Mouse (Mus musculus): ENCODE measurements at regions not wholly inside any gene's neighbourhood (a gene's known extent, or its start where the extent isn't known, plus 50 kb on each side); places are given as distances from the start of the nearest gene placed in this dataset.

GRCm38 (mm10) chr4:12773201-12773600 is 601.4 kb upstream of the Fam92a start:
- DNase-seq (ENCODE audit: low read depth, low spot score), result no peak
- 74% methylated on average over 7 of the region's 7 CpGs for WGBS

- DNase-seq (ENCODE audit: low read depth, low spot score), result no peak
- WGBS, result 89% methylated on average over 5 of the region's 5 CpGs
Observed at GRCm38 (mm10) chr4:12770131-12770780, 598.4 kb upstream of the Fam92a start.

GRCm38 (mm10) chr4:12769092-12769491 is 597.3 kb upstream of the Fam92a start:
- DNase-seq (ENCODE audit: low read depth, low spot score), result no peak

GRCm38 (mm10) chr4:12766763-12767162 is 594.9 kb upstream of the Fam92a start:
- DNase-seq (ENCODE audit: low read depth, low spot score), result no peak
- 9% methylated on average over 1 of the region's 1 CpGs for WGBS

DNA sequence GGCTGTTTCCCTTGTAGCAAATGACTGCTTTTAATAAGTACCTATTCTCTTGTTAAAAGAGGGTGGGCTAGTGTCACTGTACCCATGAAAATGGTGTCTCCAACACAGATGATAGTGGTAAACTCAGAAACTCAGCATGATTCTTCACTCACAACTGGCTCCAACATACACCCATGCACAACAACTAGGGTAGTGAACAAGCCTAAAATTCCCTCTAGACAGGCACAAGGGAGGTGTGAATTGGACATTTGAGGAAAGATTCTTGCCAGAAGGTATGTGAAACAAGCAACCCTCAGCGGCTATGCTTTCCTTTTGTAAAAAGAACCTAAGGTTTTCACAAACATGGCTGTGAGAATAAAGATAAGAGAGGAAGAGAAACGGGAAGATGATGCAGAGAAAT is 579.0 kb upstream of the Fam92a start:
- 78% methylated on average over 2 of the region's 2 CpGs for WGBS
- no peak for DNase-seq (ENCODE audit: low read depth, low spot score)

GRCm38 (mm10) chr4:12749874-12750273 is 578.1 kb upstream of the Fam92a start:
- DNase-seq (ENCODE audit: low read depth, low spot score), result no peak
- 76% methylated on average over 1 of the region's 1 CpGs for WGBS

- 65% methylated on average over 5 of the region's 5 CpGs for WGBS
- no peak for DNase-seq (ENCODE audit: low read depth, low spot score)
Observed at GRCm38 (mm10) chr4:12743714-12744327, 572.0 kb upstream of the Fam92a start.

- DNase-seq (ENCODE audit: low read depth, low spot score), result no peak
- 57% methylated on average over 3 of the region's 3 CpGs for WGBS
Observed at GRCm38 (mm10) chr4:12736411-12736810, 564.6 kb upstream of the Fam92a start.

GRCm38 (mm10) chr4:12700189-12700588 is 528.4 kb upstream of the Fam92a start:
- WGBS, result 94% methylated on average over 1 of the region's 1 CpGs

GRCm38 (mm10) chr4:12677814-12678213 is 506.0 kb upstream of the Fam92a start:
- DNase-seq (ENCODE audit: low read depth, low spot score), result no peak
- 89% methylated on average over 3 of the region's 3 CpGs for WGBS

More at GRCm38 (mm10) chr4:12700189-12700588, 528.4 kb upstream of the Fam92a start:
- no peak for DNase-seq (ENCODE audit: low read depth, low spot score)

- 81% methylated on average over 7 of the region's 7 CpGs for WGBS
- no peak for DNase-seq (ENCODE audit: low read depth, low spot score)
Observed at GRCm38 (mm10) chr4:12671399-12671798, 499.6 kb upstream of the Fam92a start.

GRCm38 (mm10) chr4:12663176-12663575 is 491.4 kb upstream of the Fam92a start:
- whole genome bisulfite sequencing, result 22% methylated on average over 2 of the region's 2 CpGs
- DNase-seq (ENCODE audit: low read depth, low spot score), result no peak

DNA sequence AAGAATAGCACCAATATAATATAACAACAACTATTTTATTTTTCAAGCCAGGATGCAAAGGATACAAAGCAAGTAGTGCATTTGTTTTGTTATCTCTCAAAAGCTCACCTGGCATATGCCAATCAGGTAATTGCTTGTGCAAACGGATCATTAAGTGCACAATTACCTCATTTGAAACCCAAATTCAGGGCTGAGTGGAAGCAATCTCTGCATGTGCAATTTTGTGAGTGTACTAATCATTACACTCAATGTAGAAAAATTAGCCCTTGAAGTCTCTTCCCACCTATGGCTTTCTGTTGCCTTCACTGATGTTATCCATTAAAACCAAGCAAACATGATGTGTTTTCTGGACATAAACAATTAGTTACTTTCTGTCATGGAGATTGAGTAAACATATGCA is 490.9 kb upstream of the Fam92a start:
- WGBS, result 55% methylated on average over 1 of the region's 1 CpGs
- no peak for DNase-seq (ENCODE audit: low read depth, low spot score)

DNA sequence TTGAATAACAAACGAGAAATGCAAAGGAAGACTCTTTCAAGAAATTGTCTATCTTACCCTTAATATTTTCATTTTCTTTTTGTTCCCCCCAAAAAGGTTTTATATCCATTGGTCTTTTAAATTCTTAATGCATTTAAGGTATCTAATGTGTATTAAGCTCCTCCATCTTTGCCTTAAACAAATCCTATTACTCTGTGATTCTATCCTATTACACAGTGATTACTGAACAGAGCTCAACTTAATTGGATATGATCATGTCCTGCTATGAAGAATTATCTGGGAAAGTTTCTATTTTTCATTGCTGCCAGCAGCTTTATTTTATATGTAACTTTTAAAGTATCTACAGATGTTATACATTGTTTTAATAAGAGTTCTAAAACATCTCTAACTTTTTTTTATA is 487.3 kb upstream of the Fam92a start:
- DNase-seq (ENCODE audit: low read depth, low spot score), result no peak
- 88% methylated on average over 1 of the region's 1 CpGs for WGBS

GRCm38 (mm10) chr4:12658594-12658993 is 486.8 kb upstream of the Fam92a start:
- WGBS, result 85% methylated on average over 6 of the region's 6 CpGs
- no peak for DNase-seq (ENCODE audit: low read depth, low spot score)

- 96% methylated on average over 1 of the region's 1 CpGs for WGBS
- DNase-seq (ENCODE audit: low read depth, low spot score), result no peak
Observed at GRCm38 (mm10) chr4:12657820-12658219, 486.0 kb upstream of the Fam92a start.

DNA sequence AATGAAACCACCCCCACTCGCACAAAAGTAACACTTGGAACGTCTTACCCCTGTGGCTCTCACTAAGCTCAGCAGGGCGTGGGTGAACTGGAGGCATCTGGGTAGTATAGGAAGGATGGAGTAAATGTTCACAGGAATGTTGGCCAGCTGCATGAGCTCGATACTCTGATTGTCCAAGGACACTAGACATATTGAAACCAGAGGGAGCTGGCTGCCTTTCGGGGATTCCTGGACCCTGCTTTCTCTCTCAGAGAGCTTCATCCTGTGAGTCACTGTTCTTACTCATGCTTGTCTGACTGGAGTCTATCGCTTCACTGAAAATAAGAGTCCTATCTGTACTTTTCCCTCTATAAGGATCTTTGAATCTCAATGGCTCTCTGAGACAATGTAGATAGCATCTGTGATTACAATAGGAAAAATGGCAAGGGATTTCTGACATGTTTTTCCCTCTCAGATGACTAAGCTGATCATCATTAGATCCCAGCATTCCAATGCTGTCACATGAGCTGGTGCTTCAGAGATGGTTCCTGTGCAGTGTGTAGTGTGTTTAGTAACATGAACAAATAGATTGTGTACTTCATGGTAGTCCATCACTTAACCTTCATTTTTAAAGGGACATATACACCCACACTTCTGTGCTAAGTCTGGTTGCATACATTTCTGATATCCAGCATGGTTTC is 485.2 kb upstream of the Fam92a start:
- no peak for DNase-seq (ENCODE audit: low read depth, low spot score)
- WGBS, result 50% methylated on average over 6 of the region's 6 CpGs

DNA sequence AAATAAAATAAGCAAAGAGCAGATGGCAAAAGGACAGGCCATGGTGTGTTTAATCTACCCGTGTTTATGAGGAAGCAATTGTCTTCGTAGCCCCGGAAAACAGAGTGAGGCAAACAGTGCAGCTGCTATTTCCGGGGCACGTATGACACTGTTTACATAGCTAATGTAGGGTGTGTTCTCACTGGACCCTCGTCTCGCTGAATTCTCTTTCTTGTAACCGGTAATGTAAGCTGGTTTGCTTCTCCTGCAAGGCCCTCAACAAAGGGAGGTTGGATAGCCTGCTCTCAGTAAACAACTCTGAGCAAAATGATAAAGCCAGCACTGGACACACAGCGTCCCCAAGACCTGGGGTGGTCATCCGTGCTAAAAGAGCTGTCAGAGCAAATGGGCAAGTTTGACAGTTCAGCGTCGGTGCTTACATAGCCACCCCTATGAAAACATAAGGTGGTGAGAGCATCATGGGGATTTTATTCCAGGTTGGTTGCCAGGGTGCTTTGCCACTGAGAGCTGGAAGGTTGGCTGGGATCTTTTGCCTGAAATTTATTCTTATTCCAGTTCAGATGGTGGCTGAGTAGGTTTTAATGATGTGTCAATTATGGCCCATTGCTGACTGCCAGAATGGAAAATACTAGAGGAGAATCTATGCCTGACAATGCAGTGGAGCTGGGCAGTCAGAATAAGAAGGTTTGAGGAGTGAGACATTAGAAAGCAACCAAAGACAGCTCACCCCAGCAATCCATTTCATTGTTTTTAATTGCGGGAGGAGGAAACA is 483.8 kb upstream of the Fam92a start:
- 15% methylated on average over 13 of the region's 13 CpGs for WGBS
- peak; percentile 24 for DNase-seq (ENCODE audit: low read depth, low spot score)

GRCm38 (mm10) chr4:12654568-12655456 is 483.0 kb upstream of the Fam92a start:
- DNase-seq (ENCODE audit: low read depth, low spot score), result no peak
- 34% methylated on average over 12 of the region's 12 CpGs for WGBS

Measured in large intestine, adult 2 months (tissue).